Mouse (Mus musculus) C2C12 (cell line): ENCODE data around the gene Inhbe.

Experiments used
- CEBPB ChIP-seq: IDR thresholded peaks from one replicate; pipeline ENCODE4 v1.6.1; 2011; ENCODE audit warnings: low read depth, mild to moderate bottlenecking, control low read depth, moderate library complexity
- CTCF ChIP-seq: IDR thresholded peaks from one replicate; pipeline ENCODE4 v1.5.1; 2011; ENCODE audit not compliant: control insufficient read depth, insufficient read depth, insufficient read length
- FOSL1 ChIP-seq: IDR thresholded peaks from one replicate; pipeline ENCODE4 v1.8.0; 2011; ENCODE audit warnings: mild to moderate bottlenecking, low read length; ENCODE audit not compliant: poor library complexity, insufficient read depth, severe bottlenecking
- MAX ChIP-seq: IDR thresholded peaks from one replicate; pipeline ENCODE4 v1.6.1; 2011; ENCODE audit warnings: mild to moderate bottlenecking, control low read depth
- MYOD1 ChIP-seq: IDR thresholded peaks from one replicate; pipeline ENCODE4 v1.6.1; 2011; ENCODE audit warnings: low read depth; ENCODE audit not compliant: control insufficient read depth, insufficient read length
- MYOG ChIP-seq: IDR thresholded peaks from one replicate; pipeline ENCODE4 v1.6.1; 2011; ENCODE audit not compliant: control insufficient read depth, insufficient read length; ENCODE audit errors: extremely low read depth
- USF1 ChIP-seq: IDR thresholded peaks from one replicate; pipeline ENCODE4 v1.6.1; 2011; ENCODE audit warnings: low read depth, mild to moderate bottlenecking, control low read depth, moderate library complexity

GRCm38 (mm10) chr10:127381743-127382134 is 27.5 kb upstream of the Inhbe start:
- TF ChIP-seq CTCF (no peak), MYOD1 (no peak), MAX (no peak), USF1 (no peak), MYOG (no peak), FOSL1 (no peak), CEBPB (no peak)
